Mouse (Mus musculus) activated CD4-positive, CD25-positive, alpha-beta regulatory T cell, adult 4 months (primary cell): ENCODE results near the gene Oat. TPM values are rescaled to one million over a fixed set of nuclear protein-coding genes. Genes with fewer than 3 reads are reported as not detected.

Experiments
- ATAC-seq: one replicate; pipeline ENCODE4 v1.8.0; 2017
- polyA plus RNA-seq, 2 experiments: library from polyadenylated mRNA; unstranded; fragments of 100-300 nt; shearing (Covaris generic); gene quantifications; one replicate each; pipeline ENCODE4 v1.2.1; 2017

Gene Oat
- polyA plus RNA-seq, result 10 to 100 TPM; 78.7 to 79.0 TPM

GRCm38 (mm10) chr7:132576116-132576650, at the start of gene Oat:
TSS of gene Oat (minus strand) at chr7:132576398.
- peak; percentile 95 for ATAC-seq

GRCm38 (mm10) chr7:132624161-132624560, 48.0 kb upstream of the Oat start:
- ATAC-seq, result no peak

- ATAC-seq, result no peak
Observed at GRCm38 (mm10) chr7:132619975-132620918, 44.0 kb upstream of the Oat start.

GRCm38 (mm10) chr7:132619549-132619948, 43.4 kb upstream of the Oat start:
- ATAC-seq, result no peak

GRCm38 (mm10) chr7:132617021-132617564, 40.9 kb upstream of the Oat start:
- ATAC-seq, result no peak

- no peak for ATAC-seq
Observed at GRCm38 (mm10) chr7:132616391-132616790, 40.2 kb upstream of the Oat start.

- ATAC-seq, result no peak
Observed at GRCm38 (mm10) chr7:132615346-132615745, 39.1 kb upstream of the Oat start.

GRCm38 (mm10) chr7:132611530-132611929, 35.3 kb upstream of the Oat start:
- no peak for ATAC-seq

- peak; percentile 92 for ATAC-seq
Observed at GRCm38 (mm10) chr7:132610468-132611318, 34.5 kb upstream of the Oat start, which contains the start of gene Lhpp. TSS of gene Lhpp (plus strand) at chr7:132610638.

- ATAC-seq, result no peak
Observed at GRCm38 (mm10) chr7:132608316-132609020, 32.3 kb upstream of the Oat start.

- no peak for ATAC-seq
Observed at GRCm38 (mm10) chr7:132605689-132606088, 29.5 kb upstream of the Oat start.

- no peak for ATAC-seq
Observed at GRCm38 (mm10) chr7:132604720-132605119, 28.5 kb upstream of the Oat start.

- ATAC-seq, result no peak
Observed at GRCm38 (mm10) chr7:132600926-132601325, 24.7 kb upstream of the Oat start.

GRCm38 (mm10) chr7:132600026-132600425, 23.8 kb upstream of the Oat start:
- no peak for ATAC-seq

- no peak for ATAC-seq
Observed at GRCm38 (mm10) chr7:132599071-132599975, 23.1 kb upstream of the Oat start, which contains the start of gene Nkx1-2. TSS of gene Nkx1-2 (minus strand) at chr7:132599637.

GRCm38 (mm10) chr7:132597251-132598041, 21.2 kb upstream of the Oat start:
- ATAC-seq, result no peak

- no peak for ATAC-seq
Observed at GRCm38 (mm10) chr7:132596557-132597250, 20.5 kb upstream of the Oat start.

GRCm38 (mm10) chr7:132595787-132596186, 19.6 kb upstream of the Oat start:
- no peak for ATAC-seq

GRCm38 (mm10) chr7:132594325-132594724, 18.1 kb upstream of the Oat start:
- no peak for ATAC-seq
